Mouse (Mus musculus) left cerebral cortex, postnatal 14 days (tissue): Measurements from ENCODE around the gene Ms4a7. TPM values are rescaled to one million over a fixed set of nuclear protein-coding genes. Genes with fewer than 3 reads are reported as not detected.

ENCODE experiments used
- DNase-seq, 2 experiments: peaks; one replicate each; pipeline ENCODE4 v3.0.0; 2021 to 2022; ENCODE audit warnings: low spot score in 2 of 2, mixed read lengths in 1 of 2
- intact Hi-C: fragments of 180-260 bp; cut with DNase I; formaldehyde crosslinking; loops from one replicate; pipeline ENCODE4 v1.15.1; 2025
- total RNA-seq, 2 experiments: library from RNA; stranded (reverse); gene quantifications; 2 replicates each; pipeline ENCODE4 v1.2.3; 2021

The Ms4a7 gene
- total RNA-seq, 2 experiments from 2014 or later = 0.20 to 0.59 TPM

- intact Hi-C loops = no loop called here
Observed at GRCm38 (mm10) chr19:11280223-11280622, 55.7 kb downstream of the Ms4a7 start.

GRCm38 (mm10) chr19:11276431-11276830 is 59.5 kb downstream of the Ms4a7 start:
- DNase-seq = no peak
- intact Hi-C loops = no loop called here

More at GRCm38 (mm10) chr19:11280223-11280622, 55.7 kb downstream of the Ms4a7 start:
- no peak for DNase-seq

Other genes starting within 250 kb of the Ms4a7 start
- gene 1700017D01Rik, start 205.3 kb downstream of the Ms4a7 start, total RNA-seq = not detected
- gene 1700025F22Rik, start 170.8 kb downstream of the Ms4a7 start, total RNA-seq = not detected
- not detected for gene Ms4a13, start 139.4 kb downstream of the Ms4a7 start, total RNA-seq
- not detected for gene Ms4a12, start 103.7 kb downstream of the Ms4a7 start, total RNA-seq
- gene Ms4a1, start 69.9 kb downstream of the Ms4a7 start, total RNA-seq = under 1 TPM in 1 of 2 experiments, not detected in 1; 0.15 TPM
- not detected for gene Ms4a5, start 52.3 kb downstream of the Ms4a7 start, total RNA-seq
- not detected for gene Ms4a14, start 21.7 kb downstream of the Ms4a7 start, total RNA-seq
- gene Ms4a4a, start 39.4 kb upstream of the Ms4a7 start, total RNA-seq = 1 to 10 TPM in 1 of 2 experiments, under 1 TPM in 1; 0.97 to 1.8 TPM
- not detected for gene Ms4a4c, start 68.6 kb upstream of the Ms4a7 start, total RNA-seq
- not detected for gene Ms4a4b, start 107.4 kb upstream of the Ms4a7 start, total RNA-seq
- 1 to 10 TPM; 1.8 to 2.2 TPM for gene Ms4a6c, start 133.2 kb upstream of the Ms4a7 start, total RNA-seq
- gene Gm8369, start 149.8 kb upstream of the Ms4a7 start, total RNA-seq = under 1 TPM; 0.31 to 0.53 TPM
- gene Ms4a6b, start 180.4 kb upstream of the Ms4a7 start, total RNA-seq = 1 to 10 TPM; 1.2 to 4.3 TPM
- gene Ms4a4d, start 200.7 kb upstream of the Ms4a7 start, total RNA-seq = not detected